Mouse (Mus musculus): ENCODE results near the gene Itgb6.

- TF ChIP-seq CTCF (IDR thresholded peaks at IDR 0.05; ENCODE audit: low read depth, low read length) (no peak), POLR2A (IDR thresholded peaks at IDR 0.05; ENCODE audit: borderline replicate concordance, low read depth, low read length) (no peak)
Measured at GRCm38 (mm10) chr2:60583416-60583815, 139.0 kb downstream of the Itgb6 start.
